Mouse (Mus musculus) heart, adult 11 months (tissue): ENCODE data around the gene Muc20.
A peak's percentile ranks its signal among the peaks of the same experiment; 100 is the strongest.

Experiments used
- DNase-seq: peaks from one replicate; pipeline ENCODE4 v3.0.0; 2022

Gene Muc20

DNA sequence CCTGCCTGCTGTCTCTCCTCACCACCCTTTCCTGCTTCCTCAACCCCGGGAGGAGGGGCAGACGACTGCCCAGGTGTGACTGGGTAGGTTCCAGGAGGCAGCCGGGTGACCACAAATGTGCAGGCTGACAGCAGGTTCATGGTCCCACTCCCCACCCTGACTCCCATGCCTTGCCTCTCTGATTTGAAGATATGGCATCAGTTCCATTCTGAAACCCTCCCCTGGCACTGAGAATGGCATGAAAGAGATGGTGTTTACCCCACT is at the start of gene Muc20:
Gene Muc20, minus strand, starts transcription at position 10 of the 264 bp plus-strand sequence.
- no peak for DNase-seq

DNA sequence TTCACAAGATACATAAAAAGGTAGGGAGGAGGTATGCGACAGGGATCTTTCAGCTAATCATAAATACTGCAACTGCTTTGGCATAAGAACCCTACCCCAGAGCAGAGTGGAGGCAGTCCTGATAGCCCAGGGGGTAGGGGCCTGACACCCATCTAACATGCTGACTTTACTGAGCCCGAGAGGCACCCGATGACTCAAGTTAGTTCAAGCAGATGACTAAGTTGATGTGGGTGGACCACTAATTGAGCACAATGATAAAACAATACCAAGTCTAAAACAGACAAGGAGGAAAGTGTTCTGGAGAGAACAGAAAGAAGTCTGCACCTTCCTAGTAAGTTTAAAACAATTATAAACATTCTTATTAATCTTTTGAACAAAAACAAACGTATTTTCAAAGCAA is 34.3 kb upstream of the Muc20 start:
- DNase-seq: no peak

GRCm38 (mm10) chr16:32829104-32829503 is 31.9 kb upstream of the Muc20 start:
- DNase-seq: no peak

DNA sequence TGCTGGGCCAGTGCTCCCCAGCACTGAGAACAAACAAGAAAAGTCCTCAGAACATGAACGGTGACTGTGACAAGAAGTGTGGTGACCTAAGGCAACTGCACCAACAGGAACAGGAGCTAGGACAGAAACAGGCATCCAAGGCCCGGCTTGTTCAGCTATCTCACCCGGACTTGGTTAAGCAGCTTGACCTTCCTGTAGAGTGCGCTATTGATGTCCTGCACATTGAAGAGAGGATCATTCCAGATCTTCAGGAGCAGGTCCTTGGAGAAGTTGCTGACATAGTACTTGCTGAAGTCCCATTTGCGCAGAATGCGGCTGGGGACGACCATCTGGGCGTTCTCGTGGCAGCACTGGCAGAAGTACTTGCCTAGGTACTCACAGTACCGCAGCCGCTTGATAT is 29.3 kb upstream of the Muc20 start:
- DNase-seq: no peak

DNA sequence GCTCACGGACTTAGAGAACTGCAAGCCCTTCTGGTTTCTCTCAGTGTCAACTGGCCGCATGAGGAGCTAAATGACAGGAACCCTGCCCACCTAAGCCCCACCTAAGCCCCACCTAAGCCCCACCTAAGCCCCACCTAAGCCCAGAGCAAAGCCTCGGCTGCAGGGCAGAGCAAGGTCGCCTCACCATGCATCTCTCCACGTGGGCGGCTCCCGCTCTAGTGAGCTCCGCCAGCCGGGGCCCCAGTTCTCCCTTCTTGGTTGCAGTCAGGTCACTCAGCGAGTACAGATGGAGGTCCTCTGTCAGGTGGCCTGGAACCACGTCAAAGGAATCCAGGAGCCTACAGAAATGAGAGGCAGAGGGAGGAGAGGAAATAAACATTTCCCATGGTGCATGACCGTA is 28.1 kb upstream of the Muc20 start:
- no peak for DNase-seq

- peak; percentile 88 for DNase-seq
Observed at GRCm38 (mm10) chr16:32824061-32824460, 26.8 kb upstream of the Muc20 start.

DNA sequence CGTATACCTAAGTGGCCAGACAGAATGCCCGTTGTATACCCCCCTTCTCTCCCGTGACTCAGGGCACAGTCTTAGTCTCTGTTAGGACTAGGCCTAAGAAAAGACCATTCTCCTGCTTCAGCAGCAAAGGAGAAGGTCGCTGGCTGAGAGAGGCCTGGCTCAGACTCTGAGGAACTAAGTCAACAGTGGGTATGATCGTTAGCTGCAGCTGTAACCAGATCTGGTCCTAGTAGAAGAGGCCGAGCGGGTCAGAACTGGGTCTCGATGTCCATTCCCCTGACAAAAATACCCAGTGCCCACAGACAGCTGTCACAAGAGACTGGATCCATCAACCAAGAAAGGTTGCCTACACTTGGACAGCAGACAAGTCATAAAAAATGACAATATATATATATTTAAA is 26.3 kb upstream of the Muc20 start:
- DNase-seq: no peak

GRCm38 (mm10) chr16:32822881-32823280 is 25.6 kb upstream of the Muc20 start:
- no peak for DNase-seq

DNA sequence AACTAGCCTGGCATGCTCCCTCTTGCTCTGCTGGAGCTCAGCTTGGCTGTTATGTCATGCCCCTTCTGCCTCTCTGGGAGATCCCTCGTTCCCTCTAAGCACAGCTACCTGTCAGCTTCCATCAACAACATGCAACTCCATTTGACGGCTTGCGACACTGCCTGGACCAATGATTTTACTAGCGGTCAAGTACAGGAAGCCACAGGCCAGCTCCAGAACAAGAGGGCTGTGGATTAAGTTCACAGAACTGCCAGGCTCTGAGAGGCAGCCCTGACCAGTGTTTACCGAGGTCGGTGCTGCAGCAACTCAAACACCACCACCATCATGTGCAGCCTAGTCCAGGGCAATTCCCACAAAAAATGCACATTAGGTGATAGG is 25.2 kb upstream of the Muc20 start:
- no peak for DNase-seq

- peak; percentile 98 for DNase-seq
Observed at GRCm38 (mm10) chr16:32821772-32822449, 24.7 kb upstream of the Muc20 start.

DNA sequence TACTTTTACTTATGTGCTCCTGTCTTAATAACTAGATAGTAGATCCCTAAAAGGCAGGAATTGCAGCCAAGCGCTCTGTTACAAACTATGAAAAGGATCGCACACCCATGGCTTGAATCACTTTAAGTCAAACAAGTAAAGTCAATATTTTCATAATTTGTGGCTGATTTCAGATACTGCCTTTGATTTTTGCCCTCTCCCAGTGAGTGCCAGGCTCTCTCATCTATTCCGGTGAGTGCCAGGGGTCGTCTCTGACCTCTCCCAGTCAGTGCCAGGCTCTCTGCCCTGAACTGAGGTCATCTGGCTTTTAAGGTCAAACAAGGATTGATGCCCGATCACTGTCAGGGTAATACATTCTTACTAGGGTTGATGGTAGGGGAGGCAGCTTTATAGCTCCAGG is 21.2 kb upstream of the Muc20 start:
- DNase-seq: no peak

GRCm38 (mm10) chr16:32818036-32818435 is 20.8 kb upstream of the Muc20 start:
- no peak for DNase-seq

- DNase-seq: peak; percentile 91
Observed at GRCm38 (mm10) chr16:32815160-32815605, 17.9 kb upstream of the Muc20 start.

- peak; percentile 95 for DNase-seq
Observed at GRCm38 (mm10) chr16:32814539-32814938, 17.3 kb upstream of the Muc20 start.

- peak; percentile 94 for DNase-seq
Observed at GRCm38 (mm10) chr16:32813771-32814170, 16.5 kb upstream of the Muc20 start.

- DNase-seq: no peak
Observed at GRCm38 (mm10) chr16:32813362-32813761, 16.1 kb upstream of the Muc20 start.

- peak; percentile 97 for DNase-seq
Observed at GRCm38 (mm10) chr16:32812888-32813361, 15.7 kb upstream of the Muc20 start.

GRCm38 (mm10) chr16:32810321-32810720 is 13.1 kb upstream of the Muc20 start, which contains the start of gene Smbd1:
Smbd1 (minus strand) TSS chr16:32810477.
- DNase-seq: no peak

- no peak for DNase-seq
Observed at GRCm38 (mm10) chr16:32807408-32808185, 10.4 kb upstream of the Muc20 start.

DNA sequence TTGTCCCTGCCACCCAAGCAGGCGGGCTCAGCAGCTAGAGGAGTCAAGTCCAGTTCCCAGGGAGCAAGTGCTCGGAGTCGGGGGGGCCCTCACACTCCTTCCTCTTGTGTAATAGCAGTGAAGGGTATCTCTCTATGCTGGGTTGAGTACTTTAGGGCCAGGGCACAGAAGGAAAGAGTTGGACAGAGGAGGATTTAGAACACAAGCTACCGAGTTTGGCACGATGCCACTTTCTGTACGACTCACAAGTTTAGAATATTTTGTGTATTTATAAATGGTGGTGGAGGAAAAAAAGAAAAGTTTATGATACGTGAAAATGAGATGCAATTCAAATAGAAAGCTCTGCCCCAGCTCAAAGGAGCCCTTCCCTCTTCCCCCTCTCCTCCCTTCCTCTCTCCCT is 7.9 kb upstream of the Muc20 start:
- no peak for DNase-seq

DNA sequence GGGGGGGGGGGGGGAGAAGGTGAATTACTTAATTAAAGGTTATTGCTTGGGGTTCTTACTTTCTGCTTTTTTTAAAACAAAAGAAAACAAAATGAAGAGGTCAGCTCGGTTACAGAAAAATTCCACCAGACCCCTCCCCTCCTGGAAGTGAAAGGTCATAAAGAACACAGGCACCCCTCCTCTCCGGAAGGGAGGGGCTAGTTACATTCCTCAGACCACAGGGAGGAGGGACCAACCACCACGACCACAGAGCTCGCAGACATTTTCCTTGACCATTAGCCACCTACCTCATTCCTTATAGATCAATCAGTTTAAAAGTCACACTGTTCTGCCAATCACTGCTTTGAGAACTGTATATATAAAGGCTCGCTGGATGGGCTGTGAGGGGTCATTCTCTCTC is 6.7 kb upstream of the Muc20 start:
- DNase-seq: no peak

DNA sequence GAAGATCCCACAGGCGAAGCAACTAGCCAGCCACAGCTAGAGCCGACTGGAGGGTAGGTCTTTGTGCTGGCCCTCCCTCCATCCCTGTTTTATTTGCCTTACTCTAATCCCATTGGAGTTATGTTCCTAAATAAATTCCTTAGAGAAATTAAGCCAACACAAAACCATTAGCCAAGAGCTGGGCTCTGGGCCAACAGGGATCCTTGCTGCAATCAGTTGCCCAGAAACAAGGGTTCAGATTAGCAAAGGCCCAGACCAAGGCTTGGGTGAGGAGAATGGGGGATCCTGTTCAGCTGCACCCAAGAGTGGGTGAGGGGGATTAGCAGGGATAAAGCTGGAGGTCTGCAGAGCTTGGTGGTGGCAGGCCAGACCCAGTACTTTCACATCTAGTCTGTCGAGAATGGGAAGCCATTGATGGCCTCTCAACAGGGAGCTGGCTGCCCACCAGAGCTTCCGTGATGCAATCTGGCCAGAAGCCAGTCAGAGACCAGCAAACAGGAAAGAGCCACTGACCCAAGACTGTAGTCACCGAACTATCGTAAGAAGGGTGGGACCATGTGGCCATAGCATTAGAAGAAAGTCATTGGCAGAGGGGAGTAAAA is 6.1 kb upstream of the Muc20 start:
- peak; percentile 99 for DNase-seq

DNA sequence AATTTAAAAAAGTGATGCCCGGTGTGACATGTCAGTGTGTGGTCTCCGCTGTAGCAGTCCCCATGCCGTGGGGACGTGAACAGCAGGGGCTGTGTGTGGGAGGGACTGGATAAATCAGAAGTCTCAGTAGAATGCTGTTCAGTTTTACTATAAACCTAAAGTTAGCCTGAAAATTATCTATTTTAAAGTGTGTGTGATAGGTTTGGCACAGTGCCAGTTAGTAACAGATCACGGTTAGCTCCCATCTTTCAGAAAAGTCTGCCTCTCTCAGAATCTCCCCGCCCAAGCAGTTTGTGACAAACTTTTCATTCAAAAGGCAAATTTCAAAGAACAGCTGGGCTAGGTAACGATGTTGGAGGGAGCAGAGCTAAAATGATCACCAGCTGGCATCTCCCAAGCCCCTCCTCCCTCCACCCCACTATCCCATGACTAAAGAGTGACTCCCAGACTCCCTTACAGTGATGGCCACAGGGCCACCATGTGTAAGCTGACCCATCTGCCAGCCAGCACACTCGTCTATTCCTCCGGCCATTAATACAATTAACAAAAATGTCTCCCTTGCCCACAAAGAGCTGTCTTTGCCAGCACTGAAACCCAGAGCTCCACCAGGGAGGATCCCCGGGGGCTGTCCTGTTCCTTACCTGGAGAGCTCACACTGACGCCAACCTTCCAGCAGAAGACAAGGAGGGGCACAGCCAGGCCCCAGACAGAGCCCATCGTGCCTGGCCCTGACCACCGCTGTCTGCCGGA is 384 bp downstream of the Muc20 start:
- no peak for DNase-seq
